Mouse (Mus musculus) natural killer cell, adult 2 months (primary cell): ENCODE measurements around the gene Zfp473.
A peak's percentile ranks its signal among the peaks of the same experiment; 100 is the strongest.
"Not testable (repeated sequence)": the region's sequence is repeated elsewhere in the genome, so short reads cannot be mapped to it uniquely, and the experiment has no call there.

Source experiments
- DNase-seq, 2 experiments: peaks; one replicate each; pipeline ENCODE4 v3.0.0; 2022; ENCODE audit warnings: low spot score in 2 of 2

Gene Zfp473

GRCm38 (mm10) chr7:44722058-44722457 is 28.8 kb downstream of the Zfp473 start:
- DNase-seq: no peak

DNA sequence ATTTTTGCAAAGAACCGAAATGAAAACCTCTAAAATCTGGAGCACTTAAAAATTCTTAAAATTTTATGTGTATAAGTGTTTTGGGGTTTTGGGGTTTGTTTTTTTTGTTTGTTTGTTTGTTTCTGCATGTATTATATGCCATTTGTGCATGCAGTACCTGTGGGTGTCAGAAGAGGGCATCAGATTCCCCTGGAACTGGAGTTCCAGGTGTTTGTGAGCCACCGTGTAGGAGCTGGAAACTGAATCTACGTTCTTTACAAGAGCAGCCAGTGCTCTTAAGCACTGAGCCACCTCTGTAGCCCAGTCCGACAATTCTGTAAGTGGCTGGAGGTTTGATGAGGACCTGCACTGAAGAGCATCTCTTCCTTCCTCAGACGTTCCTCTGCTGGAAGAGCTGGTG is 41.0 kb downstream of the Zfp473 start:
- no peak for DNase-seq

GRCm38 (mm10) chr7:44708574-44708973 is 42.3 kb downstream of the Zfp473 start, which contains the start of gene Izumo2:
Gene Izumo2, plus strand, starts transcription at chr7:44708742.
- DNase-seq: no peak

DNA sequence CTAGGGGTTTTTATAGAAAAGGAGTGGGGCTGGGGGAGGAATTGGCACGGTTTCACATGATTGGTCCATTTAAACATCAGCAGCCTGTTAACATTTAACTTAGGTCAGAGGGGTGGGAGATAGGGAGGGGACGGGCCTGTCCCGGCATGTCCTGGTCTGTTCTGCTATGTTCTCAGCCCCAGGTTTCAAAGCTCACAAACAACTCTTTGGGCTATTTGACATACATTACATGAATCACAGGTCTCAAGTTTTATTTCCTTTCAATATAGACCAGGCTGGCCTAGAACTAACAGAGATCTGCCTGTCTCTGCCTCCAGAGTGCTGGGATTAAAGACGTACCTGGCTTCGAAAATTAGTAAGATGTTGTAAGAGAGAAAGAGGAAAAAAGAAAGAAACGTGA is 42.8 kb downstream of the Zfp473 start:
- not testable (repeated sequence) for DNase-seq

GRCm38 (mm10) chr7:44707169-44707675 is 43.6 kb downstream of the Zfp473 start:
- DNase-seq: no peak

GRCm38 (mm10) chr7:44706322-44706721 is 44.5 kb downstream of the Zfp473 start:
- no peak for DNase-seq

- no peak for DNase-seq
Observed at GRCm38 (mm10) chr7:44705086-44705485, 45.8 kb downstream of the Zfp473 start.

- DNase-seq: peak in 1 of 2 experiments; percentile 25
Observed at GRCm38 (mm10) chr7:44704363-44704762, 46.5 kb downstream of the Zfp473 start.

GRCm38 (mm10) chr7:44702985-44703384 is 47.9 kb downstream of the Zfp473 start:
- no peak for DNase-seq

GRCm38 (mm10) chr7:44701921-44702320 is 48.9 kb downstream of the Zfp473 start:
- no peak for DNase-seq

- DNase-seq: no peak
Observed at GRCm38 (mm10) chr7:44697980-44698379, 52.9 kb downstream of the Zfp473 start.

- DNase-seq: no peak
Observed at GRCm38 (mm10) chr7:44697191-44697710, 53.6 kb downstream of the Zfp473 start.

GRCm38 (mm10) chr7:44695223-44695622 is 55.6 kb downstream of the Zfp473 start:
- DNase-seq: no peak

GRCm38 (mm10) chr7:44693427-44694175 is 57.2 kb downstream of the Zfp473 start:
- no peak for DNase-seq

GRCm38 (mm10) chr7:44689331-44689730 is 61.5 kb downstream of the Zfp473 start:
- no peak for DNase-seq

- no peak for DNase-seq
Observed at GRCm38 (mm10) chr7:44688890-44689289, 62.0 kb downstream of the Zfp473 start.

DNA sequence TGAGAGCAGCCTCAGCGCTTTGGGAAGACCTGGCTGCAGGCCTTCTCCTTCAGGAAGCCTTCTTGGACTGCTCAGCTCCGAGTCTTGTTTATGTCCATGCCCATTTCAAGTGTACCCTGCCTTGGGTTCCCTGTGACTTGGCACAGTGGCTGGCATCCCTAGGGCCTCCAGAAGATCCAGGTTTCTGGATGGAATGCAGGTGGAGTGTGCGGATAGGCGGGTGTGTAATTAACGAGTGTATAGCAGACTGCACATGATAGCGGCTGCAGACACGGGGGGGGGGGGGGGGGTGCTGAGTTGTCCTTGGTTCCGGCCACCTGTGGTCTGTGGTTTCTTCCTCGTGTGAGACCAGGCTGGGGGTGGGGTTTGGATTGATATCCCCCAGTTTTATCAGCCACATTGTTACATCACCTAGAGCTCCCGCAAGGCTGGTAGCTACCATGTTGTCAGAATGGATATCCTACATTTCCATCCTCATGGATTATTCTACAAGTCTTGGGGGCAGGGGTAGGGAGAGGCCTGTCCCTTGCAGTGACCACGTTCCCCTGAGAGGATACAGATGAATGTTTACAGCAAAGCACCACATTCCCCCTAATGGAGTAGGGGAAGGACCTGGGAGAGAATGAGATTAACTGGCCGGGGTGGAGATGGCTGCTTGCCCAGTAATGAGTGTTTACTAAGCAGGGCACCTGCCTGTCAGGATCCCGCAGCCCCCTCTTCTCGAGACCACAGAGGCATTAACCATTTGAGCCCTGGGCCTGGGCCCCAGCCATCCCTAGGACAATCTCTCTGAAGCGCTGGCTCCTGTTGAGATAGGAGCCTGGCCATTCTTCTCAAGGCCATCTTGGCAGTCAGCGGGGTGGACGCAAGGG is 65.1 kb downstream of the Zfp473 start:
- DNase-seq: no peak

DNA sequence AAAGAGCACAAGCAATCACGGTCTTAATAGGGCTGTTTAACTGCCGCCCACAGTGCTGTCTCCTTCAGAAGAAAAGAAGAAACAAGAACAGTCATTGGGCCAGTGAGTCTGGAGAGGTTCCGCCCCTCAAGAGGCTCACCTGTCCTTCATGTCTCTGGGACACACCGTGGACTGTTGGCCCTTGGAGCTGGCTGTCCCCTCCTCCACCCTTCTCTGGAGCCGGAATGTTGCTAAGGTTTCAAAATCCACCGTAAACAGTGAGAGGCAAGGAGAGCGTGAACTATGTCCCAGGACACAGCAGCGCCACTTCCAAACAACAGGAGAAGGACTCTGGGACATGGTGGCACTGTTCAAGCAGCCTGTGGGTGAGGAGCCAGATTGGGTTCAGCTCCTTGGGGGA is 67.2 kb downstream of the Zfp473 start:
- DNase-seq: no peak
